Mouse (Mus musculus) midbrain, embryonic 16.5 days (tissue): ENCODE measurements around the gene Nudt13. TPM values are rescaled to one million over a fixed set of nuclear protein-coding genes. Genes with fewer than 3 reads are reported as not detected.
"Not testable (repeated sequence)": the region's sequence is repeated elsewhere in the genome, so short reads cannot be mapped to it uniquely, and the experiment has no call there.

Experiments
- ATAC-seq: fragments of 200-750 bp; cut with Nextera tagmentation; 2 replicates; pipeline ENCODE4 v1.8.0; 2017; ENCODE audit warnings: moderate TSS enrichment
- H3K27ac ChIP-seq: fragments of 300-500 bp; sonication (generic); 2 replicates; pipeline ENCODE4 v1.5.1; 2014; ENCODE audit warnings: mild to moderate bottlenecking, low read length, mixed read lengths
- H3K27me3 ChIP-seq: fragments of 300-500 bp; sonication (generic); 2 replicates; pipeline ENCODE4 v1.6.1; 2014; ENCODE audit warnings: low read depth, low read length, mixed read lengths; ENCODE audit not compliant: control insufficient read depth, insufficient read depth
- H3K36me3 ChIP-seq: fragments of 300-500 bp; sonication (generic); 2 replicates; pipeline ENCODE4 v1.6.1; 2014; ENCODE audit warnings: mild to moderate bottlenecking, low read length, moderate library complexity, mixed read lengths; ENCODE audit not compliant: control insufficient read depth, insufficient read depth
- H3K4me1 ChIP-seq: fragments of 300-500 bp; sonication (generic); 2 replicates; pipeline ENCODE4 v1.6.1; 2014; ENCODE audit warnings: mild to moderate bottlenecking, low read length, mixed read lengths; ENCODE audit not compliant: control insufficient read depth, insufficient read depth
- H3K4me2 ChIP-seq: fragments of 300-500 bp; sonication (generic); 2 replicates; pipeline ENCODE4 v1.6.1; 2014; ENCODE audit warnings: mild to moderate bottlenecking, low read length, mixed read lengths
- H3K4me3 ChIP-seq: fragments of 300-500 bp; sonication (generic); 2 replicates; pipeline ENCODE4 v1.5.1; 2014; ENCODE audit warnings: low read depth, mild to moderate bottlenecking, low read length, moderate library complexity, mixed read lengths
- H3K9ac ChIP-seq: fragments of 300-500 bp; sonication (generic); 2 replicates; pipeline ENCODE4 v1.6.1; 2014; ENCODE audit warnings: low read depth, low read length, mixed read lengths
- H3K9me3 ChIP-seq: fragments of 300-500 bp; sonication (generic); replicated peaks from 2 replicates; pipeline ENCODE4 v1.6.1; 2014; ENCODE audit warnings: mild to moderate bottlenecking, low read length, mixed read lengths; ENCODE audit not compliant: control insufficient read depth, poor library complexity, severe bottlenecking
- WGBS: fragments of 180-500 bp; shearing (Covaris S2); extraction: QIAGEN DNeasy Blood & Tissue Kit; methylation state at CpG from one replicate; pipeline ENCODE4 v1.1.7; 2014; 5-methylcytosine and 5-hydroxymethylcytosine counted together
- polyA plus RNA-seq: library from polyadenylated mRNA; unstranded; fragments of >200 nt; fragmentation: Nextera tagmentation; extraction: Ambion mirVana; gene quantifications from 2 replicates; pipeline ENCODE4 v1.2.1, GENCODE M21; 2015

Gene Nudt13
- polyA plus RNA-seq, 1 experiment from 2014 or later, result 13.9 TPM

GRCm38 (mm10) chr14:20268421-20268820 is 26.1 kb upstream of the Nudt13 start:
- Histone ChIP-seq H3K9ac (no peak overlapping the region), H3K4me1 (no peaks in the 10 kb centered on the region), H3K36me3 (no peaks in the 10 kb centered on the region), H3K4me2 (no peak overlapping the region), H3K4me3 (no peak overlapping the region), H3K27me3 (no peaks in the 10 kb centered on the region), H3K9me3 (no peaks in the 10 kb centered on the region), H3K27ac (no peak overlapping the region)
- 87% methylated on average over 6 of the region's 6 CpGs for WGBS
- ATAC-seq, result no peak

DNA sequence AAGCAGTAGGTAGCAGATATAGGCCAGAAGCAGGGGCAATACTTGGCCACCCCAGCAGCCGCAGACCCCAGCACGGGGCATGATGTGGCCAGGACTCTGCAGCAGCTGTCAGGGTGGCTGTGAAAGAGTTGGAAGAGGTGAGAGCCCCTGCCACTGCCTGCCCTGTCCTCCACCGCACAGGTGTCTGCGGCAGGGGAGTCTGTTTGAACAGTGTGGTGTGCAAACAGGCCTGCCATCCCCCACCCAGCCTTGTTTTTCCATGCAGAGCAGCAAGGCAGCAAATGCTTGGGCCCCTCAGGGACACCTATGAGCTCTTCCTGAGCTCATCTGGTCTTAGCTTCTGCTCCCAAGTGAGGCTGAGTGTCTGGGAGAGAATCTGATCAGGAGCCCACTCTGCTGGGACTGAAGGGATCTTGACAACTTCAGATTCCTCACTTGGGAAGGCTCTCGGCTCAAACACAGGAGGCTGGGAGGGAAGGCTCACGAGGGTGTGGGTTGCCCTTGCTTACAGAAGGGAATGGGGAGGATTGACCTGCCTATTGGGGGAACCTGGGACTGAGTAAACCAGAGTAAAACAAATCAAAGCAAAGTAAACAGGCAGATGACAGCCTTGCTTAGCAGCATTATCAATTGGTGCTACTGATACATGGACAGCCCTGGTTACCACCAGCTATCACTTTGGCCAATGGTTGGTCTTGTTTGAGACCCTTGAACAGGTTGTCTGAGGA is 25.3 kb upstream of the Nudt13 start, which contains the start of gene Kcnk16:
TSS of gene Kcnk16 (minus strand) at position 118 of the 728 bp plus-strand sequence.
- no peaks in the 10 kb centered on the region for H3K27me3 ChIP-seq
- ATAC-seq, result no peak
- H3K4me1 ChIP-seq, result no peaks in the 10 kb centered on the region
- no peak within 1 kb of the TSS for H3K27ac ChIP-seq
- H3K9me3 ChIP-seq, result peaks cover 6% of the 10 kb centered on the region; the same call in 1 of the 2 replicates
- H3K36me3 ChIP-seq, result no peaks in the 10 kb centered on the region
- no peak within 1 kb of the TSS for H3K9ac ChIP-seq
- no peak within 1 kb of the TSS for H3K4me2 ChIP-seq
- WGBS, result 71% methylated on average over 6 of the region's 6 CpGs
- no peak within 1 kb of the TSS for H3K4me3 ChIP-seq

DNA sequence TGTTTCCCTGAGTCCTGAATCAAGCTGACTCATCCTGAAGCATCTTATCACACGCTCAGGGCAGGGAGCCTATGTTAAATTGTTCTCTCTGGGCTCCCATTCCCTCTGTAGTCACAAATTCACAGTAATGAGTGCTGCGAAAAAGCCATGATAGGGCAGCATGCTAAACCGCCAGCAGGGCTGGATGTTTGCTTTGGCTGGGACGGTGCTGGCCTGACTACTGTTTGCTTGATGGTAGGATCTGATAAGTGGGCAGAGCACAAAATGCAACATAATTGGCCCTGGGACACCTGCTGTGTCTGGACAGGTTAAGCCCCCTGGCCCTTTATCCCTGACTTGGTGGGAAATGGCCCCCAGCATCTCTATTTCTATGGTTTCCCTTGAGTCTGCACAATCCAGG is 3.1 kb upstream of the Nudt13 start:
- no peak overlapping the region for H3K9ac ChIP-seq
- H3K36me3 ChIP-seq, result no peaks in the 10 kb centered on the region
- H3K9me3 ChIP-seq, result no peaks in the 10 kb centered on the region
- no peak overlapping the region for H3K27ac ChIP-seq
- WGBS, result 59% methylated on average over 4 of the region's 4 CpGs
- H3K27me3 ChIP-seq, result no peaks in the 10 kb centered on the region
- no peak overlapping the region for H3K4me3 ChIP-seq
- no peak for ATAC-seq
- H3K4me2 ChIP-seq, result no peak overlapping the region
- peaks cover 6% of the 10 kb centered on the region for H3K4me1 ChIP-seq

- WGBS, result 44% methylated on average over 8 of the region's 8 CpGs
- 0 out of 2 replicates have a peak, but pooled peaks have one; percentile 24 for ATAC-seq
- Histone ChIP-seq H3K4me2 (peak overlapping the region; percentile 72), H3K9ac (peak overlapping the region; percentile 54; the same call in 1 of the 2 replicates), H3K4me3 (peak overlapping the region; percentile 59), H3K27ac (no peak overlapping the region), H3K9me3 (no peaks in the 10 kb centered on the region), H3K36me3 (no peaks in the 10 kb centered on the region), H3K4me1 (peaks cover 6% of the 10 kb centered on the region), H3K27me3 (no peaks in the 10 kb centered on the region)
Measured at GRCm38 (mm10) chr14:20294947-20295346, 450 bp downstream of the Nudt13 start.

DNA sequence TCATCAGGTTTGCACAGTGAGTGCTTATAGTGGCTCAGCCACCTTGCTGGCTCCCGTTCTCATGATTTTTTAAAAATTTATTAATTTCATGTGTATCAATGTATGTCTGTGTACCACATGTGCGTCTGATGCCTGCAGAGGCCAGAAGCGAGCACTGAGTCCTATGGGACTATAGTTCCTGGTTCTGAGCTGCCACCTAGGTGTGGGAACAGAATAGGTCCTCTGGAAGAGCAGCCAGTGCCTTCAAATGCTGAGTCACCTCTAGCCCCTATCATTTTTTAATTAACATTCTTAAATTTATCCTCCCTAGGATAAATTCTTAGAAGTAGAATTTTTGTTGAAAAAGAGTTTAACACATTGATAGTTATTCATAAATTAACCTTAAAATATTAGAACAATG is 3.1 kb downstream of the Nudt13 start:
- Histone ChIP-seq H3K4me3 (no peak overlapping the region), H3K27ac (no peak overlapping the region), H3K36me3 (no peaks in the 10 kb centered on the region), H3K27me3 (no peaks in the 10 kb centered on the region), H3K4me2 (no peak overlapping the region), H3K4me1 (peaks cover 6% of the 10 kb centered on the region), H3K9me3 (no peaks in the 10 kb centered on the region), H3K9ac (no peak overlapping the region)
- WGBS, result 82% methylated on average over 3 of the region's 3 CpGs
- ATAC-seq, result no peak

DNA sequence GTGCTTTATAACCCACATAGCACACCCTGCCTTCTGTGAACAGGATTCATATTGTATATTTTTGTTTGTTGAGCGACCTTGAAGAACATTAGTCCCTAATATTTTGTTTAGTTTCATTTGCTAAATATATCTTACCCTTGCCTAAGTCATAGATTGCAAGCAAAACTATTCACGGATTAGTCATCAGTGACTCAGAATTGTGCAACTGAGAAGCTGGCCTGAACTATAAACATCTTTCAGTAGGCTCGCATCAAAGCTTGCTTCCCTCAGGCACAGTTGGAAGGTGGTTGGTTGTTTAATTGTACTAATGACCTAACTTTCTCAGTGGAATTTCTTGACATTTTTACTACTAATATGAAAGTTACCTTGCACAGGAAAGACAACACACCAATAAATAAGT is 3.6 kb downstream of the Nudt13 start:
- Histone ChIP-seq H3K4me2 (no peak overlapping the region), H3K4me1 (peaks cover 6% of the 10 kb centered on the region), H3K9me3 (no peaks in the 10 kb centered on the region), H3K4me3 (no peak overlapping the region), H3K36me3 (no peaks in the 10 kb centered on the region), H3K27me3 (no peaks in the 10 kb centered on the region), H3K27ac (no peak overlapping the region), H3K9ac (no peak overlapping the region)
- WGBS, result 84% methylated on average over 3 of the region's 3 CpGs
- no peak for ATAC-seq

- WGBS, result 56% methylated on average over 2 of the region's 2 CpGs
Measured at GRCm38 (mm10) chr14:20305085-20305484, 10.6 kb downstream of the Nudt13 start.

GRCm38 (mm10) chr14:20315137-20315536 is 20.6 kb downstream of the Nudt13 start:
- H3K4me1 ChIP-seq, result no peaks in the 10 kb centered on the region
- no peak overlapping the region for H3K9ac ChIP-seq
- no peak overlapping the region for H3K4me3 ChIP-seq
- WGBS, result 86% methylated on average over 1 of the region's 1 CpGs
- no peak overlapping the region for H3K4me2 ChIP-seq
- H3K27me3 ChIP-seq, result no peaks in the 10 kb centered on the region
- no peak for ATAC-seq
- no peaks in the 10 kb centered on the region for H3K9me3 ChIP-seq
- H3K27ac ChIP-seq, result no peak overlapping the region
- peaks cover 11% of the 10 kb centered on the region for H3K36me3 ChIP-seq

More at GRCm38 (mm10) chr14:20305085-20305484, 10.6 kb downstream of the Nudt13 start:
- not testable (repeated sequence) for H3K9me3 ChIP-seq, ATAC-seq, H3K9ac ChIP-seq, H3K4me3 ChIP-seq, H3K27me3 ChIP-seq, H3K4me1 ChIP-seq, H3K27ac ChIP-seq, H3K4me2 ChIP-seq
- peaks cover 11% of the 10 kb centered on the region; the same call in 1 of the 2 replicates for H3K36me3 ChIP-seq

DNA sequence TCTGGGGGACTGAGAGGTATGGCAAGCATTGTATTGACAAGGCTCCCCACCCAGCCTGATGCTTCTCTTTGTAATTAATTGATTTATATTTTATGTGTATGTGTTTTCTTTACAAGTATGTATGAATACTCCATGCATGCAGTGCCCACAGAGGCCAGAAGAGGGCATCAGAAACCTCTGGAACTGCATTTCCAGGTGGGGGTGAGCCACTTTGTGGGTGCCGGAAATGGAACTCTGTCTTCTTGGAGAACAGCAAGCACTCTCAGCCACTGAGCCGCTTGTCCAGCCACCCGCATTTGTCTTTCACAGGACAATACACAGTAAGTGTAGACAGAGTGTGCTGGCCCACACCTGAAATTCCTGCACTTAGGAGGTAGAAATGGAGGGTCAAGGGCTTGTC is 24.9 kb downstream of the Nudt13 start:
- H3K36me3 ChIP-seq, result peaks cover 15% of the 10 kb centered on the region
- ATAC-seq, result no peak
- H3K9me3 ChIP-seq, result no peaks in the 10 kb centered on the region
- H3K4me3 ChIP-seq, result no peak overlapping the region
- H3K4me2 ChIP-seq, result no peak overlapping the region
- H3K27me3 ChIP-seq, result no peaks in the 10 kb centered on the region
- 72% methylated on average over 3 of the region's 3 CpGs for WGBS
- H3K9ac ChIP-seq, result no peak overlapping the region
- H3K27ac ChIP-seq, result no peak overlapping the region
- no peaks in the 10 kb centered on the region for H3K4me1 ChIP-seq
